Mouse (Mus musculus) kidney, adult 2 months (tissue): Measurements from ENCODE around the gene Utp3. TPM values are rescaled to one million over a fixed set of nuclear protein-coding genes. Genes with fewer than 3 reads are reported as not detected.

Experiments used
- DNase-seq: peaks from one replicate; pipeline ENCODE4 v3.0.0; 2021
- H3K27ac ChIP-seq: fragments of 200-500 bp; 2 replicates; pipeline ENCODE4 v1.5.1; 2012; ENCODE audit warnings: low read depth, low read length, control low read depth, inconsistent platforms; ENCODE audit not compliant: insufficient read depth
- H3K27me3 ChIP-seq: fragments of 200-500 bp; replicated peaks from 2 replicates; pipeline ENCODE4 v1.6.1; 2012; ENCODE audit warnings: mild to moderate bottlenecking, moderate library complexity, low read length, inconsistent platforms; ENCODE audit not compliant: control insufficient read depth, insufficient read depth
- H3K36me3 ChIP-seq: fragments of 200-500 bp; 2 replicates; pipeline ENCODE4 v1.6.1; 2012; ENCODE audit warnings: mild to moderate bottlenecking, moderate library complexity, low read length, inconsistent platforms; ENCODE audit not compliant: control insufficient read depth, insufficient read depth
- H3K4me1 ChIP-seq: fragments of 200-500 bp; 2 replicates; pipeline ENCODE4 v1.6.1; 2011; ENCODE audit warnings: low read length; ENCODE audit not compliant: control insufficient read depth, insufficient read depth
- H3K4me3 ChIP-seq: fragments of 200-500 bp; 2 replicates; pipeline ENCODE4 v1.5.1; 2011; ENCODE audit warnings: mild to moderate bottlenecking, low read depth, low read length, control low read depth; ENCODE audit not compliant: insufficient read depth
- CTCF ChIP-seq: fragments of 200-500 bp; conservative IDR thresholded peaks from 2 replicates; pipeline ENCODE4 v1.5.1; 2011; ENCODE audit warnings: low read depth, mild to moderate bottlenecking, control low read depth, low read length, moderate library complexity, mixed read lengths; ENCODE audit not compliant: insufficient read depth, insufficient read length
- POLR2A ChIP-seq: fragments of 200-500 bp; IDR thresholded peaks from one replicate; pipeline ENCODE4 v1.6.1; 2011; ENCODE audit warnings: low read depth, low read length, control low read depth
- WGBS: fragments of 180-500 bp; shearing (Covaris S2); methylation state at CpG from one replicate; pipeline ENCODE4 v1.1.7; 2018; 5-methylcytosine and 5-hydroxymethylcytosine counted together
- polyA plus RNA-seq: library from polyadenylated mRNA; depleted of rRNA; stranded (reverse); fragments of >200 nt; gene quantifications from 2 replicates; pipeline ENCODE4 v1.2.3, GENCODE M21; 2012; rRNA removed

Utp3 gene
- polyA plus RNA-seq, 1 experiment, result 9.8 TPM

DNA sequence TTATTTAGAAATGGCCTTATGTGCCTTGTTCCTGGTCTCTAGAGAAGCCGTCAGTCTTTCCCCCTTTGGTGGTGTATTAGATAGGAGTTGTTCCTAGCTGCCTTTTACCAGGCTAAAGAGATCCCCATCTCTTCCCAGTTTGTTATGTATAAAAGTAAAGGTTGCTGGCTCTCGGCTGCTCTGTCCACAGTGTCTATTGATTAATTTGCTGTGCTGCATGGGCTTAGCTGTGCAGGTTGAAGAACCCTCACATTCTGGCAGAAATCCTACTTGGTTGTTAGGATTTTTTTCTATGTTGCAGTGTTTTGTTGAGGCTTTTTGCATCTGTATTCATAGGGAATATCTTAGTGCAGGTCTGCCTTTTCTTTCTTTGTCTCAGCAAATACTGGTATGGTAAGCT is 47.8 kb downstream of the Utp3 start:
- no peak overlapping the region; the same call in 1 of the 2 replicates for H3K27ac ChIP-seq
- no peaks in the 10 kb centered on the region; the same call in 1 of the 2 replicates for H3K36me3 ChIP-seq
- H3K4me3 ChIP-seq, result no peak overlapping the region
- H3K27me3 ChIP-seq, result no peaks in the 10 kb centered on the region
- H3K4me1 ChIP-seq, result peaks cover 15% of the 10 kb centered on the region; the same call in 1 of the 2 replicates
- WGBS, result 58% methylated on average over 2 of the region's 2 CpGs
- TF ChIP-seq POLR2A, result no peak
- no peak for TF ChIP-seq CTCF
- DNase-seq, result no peak

GRCm38 (mm10) chr5:88602713-88603112 is 48.5 kb downstream of the Utp3 start:
- 36% methylated on average over 3 of the region's 3 CpGs for WGBS
- Histone ChIP-seq H3K36me3 (no peaks in the 10 kb centered on the region; the same call in 1 of the 2 replicates), H3K27ac (no peak overlapping the region), H3K4me3 (no peak overlapping the region), H3K27me3 (no peaks in the 10 kb centered on the region), H3K4me1 (peaks cover 15% of the 10 kb centered on the region; the same call in 1 of the 2 replicates)
- no peak for DNase-seq
- TF ChIP-seq POLR2A (no peak), CTCF (no peak)

DNA sequence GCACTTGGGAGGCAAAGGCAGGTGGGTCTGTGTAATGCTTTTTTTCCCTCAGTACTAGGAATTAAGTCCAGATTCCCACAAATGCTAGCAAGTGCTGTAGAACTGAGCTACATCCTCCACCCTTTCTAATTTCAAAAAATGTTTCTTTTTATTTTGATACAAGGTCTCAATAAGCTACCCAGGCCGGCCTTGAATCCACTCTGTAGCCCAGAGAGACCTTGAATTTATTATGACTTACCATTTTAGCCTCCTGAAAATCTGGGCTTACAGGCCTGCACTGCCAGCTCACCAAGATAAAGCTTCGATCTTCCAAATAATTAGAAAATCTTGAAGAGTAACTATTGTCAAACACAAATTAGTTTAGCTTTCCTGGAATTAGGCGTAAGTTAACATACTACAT is 49.8 kb downstream of the Utp3 start:
- Histone ChIP-seq H3K27ac (no peak overlapping the region), H3K4me1 (peaks cover 13% of the 10 kb centered on the region; the same call in 1 of the 2 replicates), H3K36me3 (no peaks in the 10 kb centered on the region; the same call in 1 of the 2 replicates), H3K27me3 (no peaks in the 10 kb centered on the region), H3K4me3 (no peak overlapping the region)
- 92% methylated on average over 3 of the region's 3 CpGs for WGBS
- TF ChIP-seq CTCF (no peak), POLR2A (no peak)
- no peak for DNase-seq

DNA sequence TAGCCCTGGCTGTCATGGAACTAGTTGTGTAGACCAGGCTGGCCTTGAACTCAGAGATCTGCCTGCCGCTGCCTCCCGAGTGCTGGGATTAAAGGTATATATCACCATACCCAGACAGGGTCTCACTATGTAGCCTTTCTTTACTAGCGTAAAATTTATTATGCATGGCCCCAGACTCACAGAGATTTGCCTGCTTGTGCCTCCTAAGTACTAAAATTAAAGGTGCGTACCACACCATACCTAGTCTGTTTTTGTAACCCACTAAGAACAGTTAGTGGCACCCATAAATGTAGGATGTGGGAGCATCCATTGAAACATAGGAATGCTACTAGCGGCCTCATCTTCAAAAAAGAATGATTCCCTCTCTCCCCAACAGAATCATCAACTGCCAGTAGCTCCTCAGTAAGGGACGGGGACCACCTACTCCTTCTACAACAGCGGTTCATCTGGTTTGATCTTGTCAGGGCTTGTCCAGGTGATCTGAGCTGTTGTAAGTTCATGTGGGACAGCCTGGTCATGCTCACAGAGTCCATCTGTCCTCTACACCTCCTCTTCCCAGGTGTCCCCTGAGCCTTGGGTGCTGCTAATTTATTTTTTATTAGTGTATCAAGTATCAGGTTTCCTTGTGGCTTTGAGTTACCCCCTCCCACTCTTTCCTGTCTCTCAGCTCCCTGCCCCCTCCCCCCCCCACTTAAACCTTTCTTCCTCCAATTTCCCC is 50.5 kb downstream of the Utp3 start:
- Histone ChIP-seq H3K27ac (no peak overlapping the region), H3K36me3 (no peaks in the 10 kb centered on the region; the same call in 1 of the 2 replicates), H3K4me1 (peaks cover 11% of the 10 kb centered on the region; the same call in 1 of the 2 replicates), H3K27me3 (no peaks in the 10 kb centered on the region), H3K4me3 (no peak overlapping the region)
- DNase-seq, result no peak
- WGBS, result 84% methylated on average over 7 of the region's 7 CpGs
- TF ChIP-seq POLR2A (no peak), CTCF (no peak)

Other genes with a start within 250 kb of the Utp3 start
- gene Prol1, start 237.2 kb upstream of the Utp3 start, polyA plus RNA-seq, result not detected in 2 replicates
- gene Amtn, start 178.4 kb upstream of the Utp3 start, polyA plus RNA-seq, result not detected in 2 replicates
- gene Ambn, start 98.5 kb upstream of the Utp3 start, polyA plus RNA-seq, result not detected in 2 replicates
- gene Enam, start 66.5 kb upstream of the Utp3 start, polyA plus RNA-seq, result not detected in 2 replicates
- 3.2 and 5.5 TPM in 2 replicates for gene Jchain, start 26.6 kb upstream of the Utp3 start, polyA plus RNA-seq
- gene Rufy3, start 10.6 kb downstream of the Utp3 start, polyA plus RNA-seq, result 21.2 and 24.0 TPM in 2 replicates
- 58.4 and 60.7 TPM in 2 replicates for gene Grsf1, start 121.7 kb downstream of the Utp3 start, polyA plus RNA-seq
- 5.3 and 6.7 TPM in 2 replicates for gene Mob1b, start 166.4 kb downstream of the Utp3 start, polyA plus RNA-seq
- 1.4 and 2.0 TPM in 2 replicates for gene Dck, start 210.5 kb downstream of the Utp3 start, polyA plus RNA-seq